Mouse (Mus musculus) heart, embryonic 14.5 days (tissue): ENCODE results near the gene Tspan9. TPM values are rescaled to one million over a fixed set of nuclear protein-coding genes. Genes with fewer than 3 reads are reported as not detected.

Experiments used
- ATAC-seq: fragments of 200-750 bp; cut with Nextera tagmentation; 2 replicates; pipeline ENCODE4 v1.8.0; 2017; ENCODE audit warnings: low read depth, moderate TSS enrichment; ENCODE audit not compliant: insufficient number of reproducible peaks, insufficient read depth, low FRiP score
- H3K27ac ChIP-seq, 2 experiments: fragments of 200-500 bp in 1 of 2; fragments of 300-500 bp in 1 of 2; sonication (generic) in 1 of 2; replicated peaks in 1 of 2; 2 replicates each; pipeline ENCODE4 v1.5.1; 2012 to 2014; ENCODE audit warnings: low read depth in 2 of 2, low read length in 2 of 2, control low read depth in 1 of 2, mild to moderate bottlenecking in 1 of 2, mixed read lengths in 1 of 2; ENCODE audit not compliant: control insufficient read depth in 1 of 2, insufficient read depth in 1 of 2
- H3K27me3 ChIP-seq: fragments of 300-500 bp; sonication (generic); 2 replicates; pipeline ENCODE4 v1.6.1; 2014; ENCODE audit warnings: mild to moderate bottlenecking, low read length, control low read depth; ENCODE audit not compliant: control insufficient read depth, insufficient read depth
- H3K36me3 ChIP-seq: fragments of 300-500 bp; sonication (generic); 2 replicates; pipeline ENCODE4 v1.6.1; 2014; ENCODE audit warnings: mild to moderate bottlenecking, control low read depth, low read length, mixed read lengths; ENCODE audit not compliant: control insufficient read depth, insufficient read depth
- H3K4me1 ChIP-seq, 2 experiments: fragments of 200-500 bp in 1 of 2; fragments of 300-500 bp in 1 of 2; sonication (generic) in 1 of 2; 2 replicates each; pipeline ENCODE4 v1.6.1; 2012 to 2014; ENCODE audit warnings: low read length in 2 of 2, control low read depth in 1 of 2, mixed read lengths in 1 of 2; ENCODE audit not compliant: control insufficient read depth in 2 of 2, insufficient read depth in 2 of 2
- H3K4me2 ChIP-seq: fragments of 300-500 bp; sonication (generic); 2 replicates; pipeline ENCODE4 v1.6.1; 2014; ENCODE audit warnings: mild to moderate bottlenecking, low read length
- H3K4me3 ChIP-seq, 2 experiments: fragments of 200-500 bp in 1 of 2; fragments of 300-500 bp in 1 of 2; sonication (generic) in 1 of 2; 2 replicates each; pipeline ENCODE4 v1.5.1; 2012 to 2014; ENCODE audit warnings: low read length in 2 of 2, mild to moderate bottlenecking in 2 of 2, control low read depth in 1 of 2, low read depth in 1 of 2, moderate library complexity in 1 of 2; ENCODE audit not compliant: control insufficient read depth in 1 of 2, insufficient read depth in 1 of 2
- H3K9ac ChIP-seq: fragments of 300-500 bp; sonication (generic); 2 replicates; pipeline ENCODE4 v1.6.1; 2014; ENCODE audit warnings: mild to moderate bottlenecking, low read length
- H3K9me3 ChIP-seq: fragments of 300-500 bp; sonication (generic); 2 replicates; pipeline ENCODE4 v1.6.1; 2016; ENCODE audit warnings: low read length, control low read depth; ENCODE audit not compliant: control insufficient read depth
- WGBS: fragments of 180-500 bp; shearing (Covaris S2); extraction: QIAGEN DNeasy Blood & Tissue Kit; methylation state at CpG from one replicate; pipeline ENCODE4 v1.1.7; 2014; 5-methylcytosine and 5-hydroxymethylcytosine counted together
- polyA plus RNA-seq: library from polyadenylated mRNA; unstranded; fragments of >200 nt; fragmentation: Nextera tagmentation; extraction: Ambion mirVana; gene quantifications from 2 replicates; pipeline ENCODE4 v1.2.1, GENCODE M21; 2014

Tspan9 gene
- polyA plus RNA-seq, 1 experiment from 2014 or later, result 143 TPM

DNA sequence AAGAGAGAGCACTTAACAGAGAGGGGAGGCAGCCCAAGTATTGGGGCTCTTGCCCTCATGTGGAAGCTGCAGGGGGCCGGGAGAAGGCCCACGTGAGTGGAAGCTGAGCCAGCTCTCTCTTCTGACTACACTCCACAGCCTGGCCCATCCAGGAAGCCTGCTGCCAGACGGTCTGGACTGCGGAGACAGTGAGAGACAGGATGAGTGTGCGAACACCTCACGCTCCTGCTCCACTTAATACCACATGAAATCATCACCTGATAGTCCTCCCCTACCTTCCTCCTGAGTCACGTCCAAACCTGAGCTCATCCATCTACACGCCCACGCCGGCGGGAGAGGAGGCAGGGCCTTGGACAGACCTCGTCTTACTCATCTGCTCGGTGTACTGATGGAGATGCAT lies 81.2 kb downstream of the Tspan9 start:
- peaks cover 5% of the 10 kb centered on the region; the same call in 1 of the 2 replicates for H3K36me3 ChIP-seq
- H3K4me3 ChIP-seq, result no peak overlapping the region
- no peak overlapping the region for H3K27ac ChIP-seq
- H3K9me3 ChIP-seq, result no peaks in the 10 kb centered on the region
- H3K27me3 ChIP-seq, result no peaks in the 10 kb centered on the region
- 90% methylated on average over 13 of the region's 13 CpGs for WGBS
- no peak overlapping the region for H3K4me2 ChIP-seq
- peaks cover 25 to 30% of the 10 kb centered on the region in 2 experiments for H3K4me1 ChIP-seq
- H3K9ac ChIP-seq, result no peak overlapping the region
- ATAC-seq, result no peak

- no peaks in the 10 kb centered on the region for H3K27me3 ChIP-seq
- no peak overlapping the region for H3K9ac ChIP-seq
- no peak for ATAC-seq
- H3K36me3 ChIP-seq, result peaks cover 5% of the 10 kb centered on the region; the same call in 1 of the 2 replicates
- H3K4me2 ChIP-seq, result no peak overlapping the region
- no peak overlapping the region for H3K4me3 ChIP-seq
- no peak overlapping the region for H3K27ac ChIP-seq
- 56% methylated on average over 5 of the region's 5 CpGs for WGBS
- H3K4me1 ChIP-seq, result peaks cover 17 to 24% of the 10 kb centered on the region in 2 experiments
- H3K9me3 ChIP-seq, result no peaks in the 10 kb centered on the region
Observed at GRCm38 (mm10) chr6:128061342-128061741, 82.1 kb downstream of the Tspan9 start.

DNA sequence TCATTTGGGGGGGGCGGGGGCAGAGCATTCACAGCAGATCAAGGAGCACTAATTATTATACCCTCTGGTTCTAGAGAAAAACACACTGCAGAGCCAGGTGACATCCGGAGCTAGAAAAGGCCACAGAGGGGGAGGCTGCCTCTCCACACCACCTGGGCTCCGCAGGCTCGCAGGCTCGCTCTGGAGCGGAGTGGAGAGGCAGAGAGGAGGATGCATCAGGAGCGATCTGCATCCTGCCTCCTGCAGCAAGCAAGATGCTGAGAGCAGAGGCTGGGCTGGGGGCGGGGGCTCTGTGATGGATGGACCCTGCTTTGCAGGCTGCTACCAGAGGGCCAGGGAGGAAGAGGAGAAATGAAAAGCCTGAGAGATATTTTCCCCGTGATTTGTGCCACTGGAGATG lies 84.8 kb downstream of the Tspan9 start:
- H3K4me2 ChIP-seq, result no peak overlapping the region
- H3K4me3 ChIP-seq, result no peak overlapping the region
- H3K4me1 ChIP-seq, result peaks cover 23 to 27% of the 10 kb centered on the region in 2 experiments
- no peak for ATAC-seq
- no peaks in the 10 kb centered on the region for H3K27me3 ChIP-seq
- 65% methylated on average over 9 of the region's 9 CpGs for WGBS
- H3K9me3 ChIP-seq, result no peaks in the 10 kb centered on the region
- H3K27ac ChIP-seq, result no peak overlapping the region
- no peak overlapping the region for H3K9ac ChIP-seq
- H3K36me3 ChIP-seq, result peaks cover 5% of the 10 kb centered on the region; the same call in 1 of the 2 replicates

GRCm38 (mm10) chr6:128058157-128058556 lies 85.2 kb downstream of the Tspan9 start:
- Histone ChIP-seq H3K36me3 (peaks cover 5% of the 10 kb centered on the region; the same call in 1 of the 2 replicates), H3K4me2 (no peak overlapping the region), H3K9me3 (no peaks in the 10 kb centered on the region), H3K27me3 (no peaks in the 10 kb centered on the region), H3K27ac (no peak overlapping the region), H3K4me3 (no peak overlapping the region), H3K4me1 (peaks cover 26 to 31% of the 10 kb centered on the region in 2 experiments), H3K9ac (no peak overlapping the region)
- ATAC-seq, result no peak
- 59% methylated on average over 7 of the region's 7 CpGs for WGBS

- H3K9ac ChIP-seq, result peak overlapping the region; percentile 18; the same call in 1 of the 2 replicates
- peak overlapping the region; percentile 3 to 46; a peak in 2 of 4 replicates for H3K27ac ChIP-seq
- no peaks in the 10 kb centered on the region for H3K27me3 ChIP-seq
- no peak overlapping the region for H3K4me3 ChIP-seq
- H3K4me1 ChIP-seq, result peaks cover 29 to 40% of the 10 kb centered on the region in 2 experiments
- H3K4me2 ChIP-seq, result no peak overlapping the region
- no peaks in the 10 kb centered on the region for H3K9me3 ChIP-seq
- no peaks in the 10 kb centered on the region for H3K36me3 ChIP-seq
- ATAC-seq, result no peak
- WGBS, result 48% methylated on average over 10 of the region's 10 CpGs
Observed at GRCm38 (mm10) chr6:128053000-128053732, 90.2 kb downstream of the Tspan9 start.

GRCm38 (mm10) chr6:128047671-128048070 lies 95.7 kb downstream of the Tspan9 start:
- Histone ChIP-seq H3K4me3 (no peak overlapping the region), H3K27ac (peak overlapping the region; percentile 72 to 87), H3K9me3 (no peaks in the 10 kb centered on the region), H3K4me1 (peaks cover 39 to 60% of the 10 kb centered on the region in 2 experiments), H3K36me3 (no peaks in the 10 kb centered on the region), H3K9ac (no peak overlapping the region), H3K4me2 (no peak overlapping the region), H3K27me3 (no peaks in the 10 kb centered on the region)
- ATAC-seq, result no peak
- 44% methylated on average over 7 of the region's 7 CpGs for WGBS

DNA sequence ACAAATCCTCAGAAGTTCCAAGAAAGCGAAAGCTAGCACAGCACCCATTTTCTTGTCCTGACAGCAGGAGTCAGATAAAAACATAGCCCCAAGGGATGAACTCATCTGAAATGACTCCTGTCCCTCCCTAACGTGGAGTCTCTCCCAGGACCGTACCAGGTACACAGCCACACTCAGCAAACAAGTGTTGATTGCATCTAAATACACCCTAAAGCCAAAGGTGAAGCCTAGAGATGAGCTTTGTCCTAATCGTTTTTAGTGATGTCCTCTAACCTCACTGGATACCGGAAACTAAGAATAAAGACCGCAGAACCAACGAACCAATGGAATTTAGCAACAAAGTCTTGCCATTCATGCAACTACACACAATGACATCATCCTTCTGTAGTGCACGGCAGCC lies 96.2 kb downstream of the Tspan9 start:
- no peak for ATAC-seq
- Histone ChIP-seq H3K4me1 (peaks cover 44 to 65% of the 10 kb centered on the region in 2 experiments), H3K27me3 (no peaks in the 10 kb centered on the region), H3K9ac (peak overlapping the region; percentile 54), H3K36me3 (no peaks in the 10 kb centered on the region), H3K27ac (peak overlapping the region; percentile 72 to 87), H3K4me3 (no peak overlapping the region), H3K9me3 (no peaks in the 10 kb centered on the region), H3K4me2 (no peak overlapping the region)
- 63% methylated on average over 8 of the region's 8 CpGs for WGBS
